Mouse (Mus musculus) CD4-positive helper T cell, adult 2 months (primary cell): ENCODE results near the gene Styxl1.
A peak's percentile ranks its signal among the peaks of the same experiment; 100 is the strongest.

Experiments
- DNase-seq: peaks from one replicate; pipeline ENCODE4 v3.0.0-alpha.2; 2012; ENCODE audit warnings: low read depth, missing footprints, low spot score

Styxl1 gene

GRCm38 (mm10) chr5:135777796-135778470 lies at the start of gene Styxl1:
TSS of gene Styxl1 (minus strand) at chr5:135778385.
- DNase-seq = no peak

DNA sequence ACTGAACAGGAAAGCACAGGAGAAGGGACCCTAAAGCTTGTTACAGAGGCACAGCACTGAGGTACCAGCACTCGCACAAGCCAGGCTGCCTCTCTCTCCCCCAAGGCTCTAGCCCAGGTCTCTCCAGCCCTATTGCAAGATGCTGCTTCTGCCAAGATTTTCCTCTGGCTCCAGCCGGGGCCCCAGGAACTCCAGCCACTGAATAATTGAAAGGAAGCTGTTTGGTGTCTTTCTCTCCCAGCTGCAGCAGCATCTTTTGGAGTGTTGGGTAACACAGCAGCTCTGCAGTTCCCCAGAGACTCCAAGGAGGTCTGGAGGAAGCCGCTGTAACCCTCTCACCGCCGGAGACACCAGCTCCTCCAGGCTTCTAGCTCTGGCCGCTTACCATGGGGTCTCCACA lies 48.0 kb upstream of the Styxl1 start:
- no peak for DNase-seq

DNA sequence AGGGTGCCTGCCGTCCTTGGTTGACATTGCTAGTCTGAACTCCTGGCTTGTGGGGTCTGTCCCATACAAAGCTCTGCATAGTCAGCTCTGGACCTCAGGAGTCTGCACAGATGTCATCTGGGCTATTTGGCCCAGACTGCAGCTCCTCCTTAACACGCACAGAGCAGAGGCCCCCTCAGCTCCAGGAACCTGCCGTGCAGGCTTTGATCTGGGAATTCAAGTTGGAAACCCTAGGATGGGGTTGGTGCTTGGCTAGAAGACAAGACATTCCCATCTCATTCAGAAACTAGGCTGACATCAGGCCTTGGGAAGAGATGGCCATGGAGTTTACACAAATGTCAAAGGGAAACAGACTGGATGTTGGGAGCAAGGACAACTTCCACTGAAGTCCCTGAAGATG lies 46.3 kb upstream of the Styxl1 start:
- no peak for DNase-seq

DNA sequence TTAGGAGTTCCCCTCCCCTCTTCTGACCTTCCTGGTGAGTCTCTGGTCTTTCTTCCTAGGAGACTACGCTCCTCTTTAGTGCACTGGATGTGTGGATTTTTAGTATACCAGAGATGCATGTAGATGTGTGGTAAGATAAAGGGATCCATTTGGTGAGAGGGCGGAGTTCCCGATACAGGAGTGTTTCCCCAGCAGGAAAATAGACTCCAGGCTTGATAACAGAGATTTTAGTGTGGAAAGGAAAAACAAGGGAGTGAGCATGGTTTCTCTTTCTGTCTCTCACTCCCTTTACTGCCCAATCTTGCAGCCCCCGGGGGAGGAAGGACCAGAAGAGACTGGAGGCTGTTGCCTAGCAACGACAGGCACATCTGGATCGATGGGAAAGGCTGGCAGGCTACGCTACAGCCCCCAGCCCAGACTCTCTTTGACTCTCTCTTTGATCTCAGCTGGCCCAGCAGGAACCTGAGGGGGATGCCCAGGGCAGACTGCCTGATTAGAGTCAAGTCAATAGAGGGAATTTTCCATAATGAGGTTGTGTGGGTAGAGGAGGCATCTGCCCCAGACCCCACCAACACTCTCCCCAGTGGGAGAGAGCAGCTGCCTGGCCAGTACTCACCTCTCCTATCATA lies 44.2 kb upstream of the Styxl1 start:
- no peak for DNase-seq

- no peak for DNase-seq
Observed at GRCm38 (mm10) chr5:135818491-135818890, 40.3 kb upstream of the Styxl1 start.

DNA sequence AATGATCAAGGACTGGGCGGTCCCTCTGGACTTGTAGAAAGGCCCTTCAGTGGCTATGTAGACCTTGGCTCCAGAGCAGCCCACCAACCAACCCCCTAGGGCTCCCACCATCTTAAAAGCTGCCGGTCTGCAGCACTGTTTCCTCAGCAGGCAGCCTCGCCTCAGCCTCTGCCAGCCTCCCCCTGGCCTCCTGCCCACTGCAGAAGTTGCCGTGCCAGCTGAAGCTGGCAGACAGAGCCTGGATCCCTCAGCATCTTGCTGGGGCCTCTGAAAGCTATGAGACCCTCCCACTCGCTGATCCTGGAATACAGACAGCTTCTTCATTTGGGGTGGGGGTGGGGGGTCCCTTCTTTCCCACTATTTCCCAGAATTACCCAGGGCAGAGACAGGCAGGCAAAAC lies 34.8 kb upstream of the Styxl1 start:
- no peak for DNase-seq

GRCm38 (mm10) chr5:135807263-135807637 lies 29.1 kb upstream of the Styxl1 start:
- no peak for DNase-seq

GRCm38 (mm10) chr5:135806555-135807262 lies 28.5 kb upstream of the Styxl1 start, which contains the start of gene Srrm3:
TSS of gene Srrm3 (plus strand) at chr5:135806890.
- DNase-seq = peak; percentile 91

GRCm38 (mm10) chr5:135804735-135805134 lies 26.6 kb upstream of the Styxl1 start:
- no peak for DNase-seq

- no peak for DNase-seq
Observed at GRCm38 (mm10) chr5:135803676-135804075, 25.5 kb upstream of the Styxl1 start.

DNA sequence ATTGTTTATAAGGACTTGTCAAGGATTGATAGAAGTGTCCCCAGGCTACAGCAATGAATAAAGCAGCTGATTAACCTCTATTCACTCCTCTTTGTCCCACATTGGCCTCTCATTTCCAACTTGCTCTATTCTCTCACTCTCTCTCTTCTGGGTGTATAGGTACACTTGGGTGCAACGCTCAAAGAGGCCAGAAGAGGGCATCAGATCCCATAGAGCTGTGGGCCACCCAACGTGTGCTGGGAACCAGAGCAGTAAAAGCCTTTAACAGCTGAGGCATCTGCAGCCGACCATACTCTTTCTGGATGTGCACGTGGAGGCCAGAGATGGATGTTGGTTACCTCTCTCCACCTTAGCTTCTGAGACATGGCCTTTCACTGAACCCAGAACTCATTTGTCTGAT lies 24.9 kb upstream of the Styxl1 start:
- DNase-seq = no peak

DNA sequence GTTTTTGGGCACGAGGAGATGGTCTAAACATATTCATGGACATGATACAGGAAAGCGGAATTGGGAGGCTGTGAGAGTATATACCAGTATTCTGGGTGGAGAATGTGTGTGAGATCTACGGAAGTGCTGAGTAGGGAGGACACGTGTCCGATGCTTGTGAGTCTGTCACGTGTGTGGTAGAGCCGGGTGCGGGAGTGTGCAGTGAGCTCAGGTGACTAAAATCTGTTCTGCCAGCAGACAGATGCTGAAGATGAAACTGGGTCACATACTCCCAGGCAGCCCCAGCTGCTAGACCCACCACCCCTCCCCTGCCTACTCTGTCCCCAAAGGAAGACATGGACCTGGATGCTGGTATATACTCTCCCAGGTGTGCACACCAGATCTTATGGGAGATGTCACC lies 24.5 kb upstream of the Styxl1 start:
- no peak for DNase-seq

- no peak for DNase-seq
Observed at GRCm38 (mm10) chr5:135800927-135801326, 22.7 kb upstream of the Styxl1 start.

GRCm38 (mm10) chr5:135799746-135800145 lies 21.6 kb upstream of the Styxl1 start:
- DNase-seq = no peak

GRCm38 (mm10) chr5:135794859-135795181 lies 16.6 kb upstream of the Styxl1 start:
- no peak for DNase-seq

DNA sequence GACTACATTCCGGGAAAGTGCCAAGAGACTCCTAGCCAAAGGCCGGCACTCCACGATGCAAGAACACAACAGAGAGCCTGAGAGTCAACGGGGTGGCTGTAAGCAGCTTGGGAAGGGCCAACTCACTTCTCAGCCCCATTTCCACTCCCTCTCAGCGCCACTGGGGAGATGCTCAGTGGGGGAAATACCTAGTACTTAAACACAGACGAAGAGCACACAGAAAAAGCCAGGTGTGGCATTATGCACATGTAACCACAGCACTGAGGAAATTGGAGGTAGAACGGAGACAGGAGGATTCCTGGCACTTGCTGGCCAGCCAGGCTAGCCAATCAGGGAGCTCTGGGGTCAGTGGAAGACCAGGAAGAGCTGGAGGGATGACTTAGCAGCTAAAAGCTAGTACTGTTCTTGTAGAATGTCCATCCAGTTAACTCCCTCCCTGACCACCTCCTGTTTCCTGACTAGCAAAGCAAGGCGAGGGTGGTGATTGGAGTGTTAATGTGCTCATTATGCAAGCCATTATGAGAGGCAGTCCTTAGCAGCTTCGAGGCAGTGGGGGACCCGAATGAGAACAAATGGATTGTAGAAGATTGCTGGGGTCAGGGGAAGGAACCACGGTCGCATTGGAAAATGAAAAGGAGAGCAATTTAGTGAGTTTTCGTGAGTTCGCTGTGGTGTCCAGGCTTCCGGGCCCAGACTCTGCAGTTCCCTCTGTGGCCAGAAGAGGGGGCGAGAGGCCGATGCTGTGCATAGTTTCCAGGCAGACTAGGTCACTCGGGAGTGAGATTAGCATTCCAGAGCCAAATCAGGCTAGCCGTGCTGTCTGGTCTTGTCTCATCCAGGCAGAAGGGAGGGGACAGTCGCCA lies 16.0 kb upstream of the Styxl1 start:
- DNase-seq = peak; percentile 70

DNA sequence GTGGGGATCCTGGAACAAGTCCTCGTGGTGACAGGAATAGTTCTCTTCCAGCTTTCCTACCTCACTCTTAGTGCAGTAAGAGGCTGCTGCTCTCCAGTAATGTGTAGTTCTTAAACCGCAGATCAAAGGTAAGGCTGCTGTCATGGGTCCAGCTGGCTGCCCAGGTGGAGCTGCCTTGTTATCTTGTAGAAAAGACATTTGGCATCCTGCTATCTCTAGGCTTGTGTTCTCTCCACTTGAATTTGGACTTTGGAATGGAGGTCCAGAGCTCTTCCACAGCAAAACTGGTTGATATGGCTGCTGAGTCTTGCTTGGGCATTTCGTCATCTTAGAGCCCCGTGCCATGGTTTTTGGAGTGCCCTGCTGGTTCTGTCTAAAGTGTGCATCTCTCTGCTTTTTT lies 4.7 kb upstream of the Styxl1 start:
- no peak for DNase-seq

DNA sequence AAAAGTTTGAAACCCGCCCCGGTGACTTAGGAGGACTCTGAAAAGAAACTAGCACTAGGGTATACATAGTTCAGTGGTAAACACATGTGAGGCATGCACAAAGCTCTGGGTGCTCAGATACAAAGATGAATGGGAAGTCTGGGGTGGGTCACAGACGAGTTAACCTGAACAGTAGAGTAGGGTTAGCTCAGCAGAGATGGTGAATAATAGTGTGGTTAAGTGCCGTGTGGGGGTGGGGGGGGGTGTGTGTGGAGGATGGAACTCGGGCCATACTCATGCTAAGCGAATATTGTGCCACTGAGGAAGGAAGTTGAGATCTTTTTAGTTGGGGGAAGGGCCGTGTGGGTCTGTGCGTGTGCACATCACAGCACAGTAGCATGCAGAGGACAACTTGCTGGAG lies 2.1 kb upstream of the Styxl1 start:
- DNase-seq = peak; percentile 37

DNA sequence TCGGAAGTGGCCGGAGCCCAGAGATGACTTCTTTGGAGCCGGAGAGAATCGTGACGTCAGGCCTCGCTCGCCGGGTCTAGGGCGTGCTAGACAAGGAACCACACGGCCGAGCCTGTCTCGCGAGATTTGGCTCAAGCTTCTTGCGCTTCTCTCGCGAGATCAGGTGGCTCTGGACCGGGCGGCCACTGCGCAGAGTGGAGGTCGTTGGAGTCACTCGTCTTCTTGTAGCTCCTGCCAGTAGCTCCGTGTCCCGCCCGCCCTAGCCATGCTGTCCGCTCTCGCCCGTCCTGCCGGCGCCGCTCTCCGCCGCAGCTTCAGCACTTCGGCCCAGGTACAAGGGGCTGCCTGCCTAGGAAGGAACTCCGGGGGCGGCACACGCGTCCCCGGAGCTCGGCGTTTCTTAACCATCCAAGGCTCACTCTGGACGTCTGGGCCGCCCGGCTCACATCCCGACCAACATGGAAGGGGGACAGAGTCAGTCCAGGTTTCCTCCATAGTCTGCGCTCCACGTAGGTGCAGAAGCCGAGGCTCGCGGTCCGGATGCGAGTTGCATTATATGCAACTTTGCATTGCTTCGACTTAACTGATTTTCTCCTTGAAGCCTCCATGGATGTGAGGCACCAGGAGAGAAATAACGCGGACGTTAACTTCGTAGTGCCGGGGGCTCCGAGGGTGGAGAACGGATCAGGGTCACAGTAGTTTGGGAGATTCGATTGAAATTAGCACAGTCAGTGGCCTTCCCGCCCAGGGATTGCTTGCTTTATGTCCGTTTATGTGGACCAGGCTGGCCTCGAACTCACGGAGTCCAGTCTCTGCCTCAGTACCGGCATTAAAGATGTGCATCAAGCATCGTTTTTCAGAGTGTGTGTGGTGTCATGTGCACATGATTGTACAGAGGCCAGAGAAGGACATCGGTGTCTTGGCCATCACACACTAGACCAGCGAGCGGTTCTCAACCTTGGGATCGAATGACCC lies 573 bp upstream of the Styxl1 start, which contains the start of gene Mdh2:
Gene Mdh2, plus strand, starts transcription at position 10 of the 975 bp plus-strand sequence.
- DNase-seq = peak; percentile 100

DNA sequence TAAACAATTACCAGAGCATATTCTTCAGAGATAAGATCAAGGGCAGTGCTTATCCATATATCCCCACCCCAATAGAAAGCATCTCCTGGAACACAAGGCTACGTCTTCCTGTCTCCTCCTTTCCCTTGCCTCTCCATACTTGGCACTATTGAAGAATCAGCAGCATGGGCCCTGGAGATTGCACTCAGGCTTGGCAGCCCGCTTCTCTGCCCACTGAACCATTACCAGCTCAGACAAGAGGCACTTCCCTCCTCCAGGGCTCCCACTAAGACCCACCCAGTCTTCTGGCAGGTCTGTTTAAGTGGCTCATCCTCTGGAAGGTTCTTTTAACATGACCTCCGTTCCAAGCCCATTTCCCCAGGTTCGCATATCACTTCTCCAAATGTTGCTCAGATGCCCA lies 1.6 kb downstream of the Styxl1 start:
- DNase-seq = no peak

DNA sequence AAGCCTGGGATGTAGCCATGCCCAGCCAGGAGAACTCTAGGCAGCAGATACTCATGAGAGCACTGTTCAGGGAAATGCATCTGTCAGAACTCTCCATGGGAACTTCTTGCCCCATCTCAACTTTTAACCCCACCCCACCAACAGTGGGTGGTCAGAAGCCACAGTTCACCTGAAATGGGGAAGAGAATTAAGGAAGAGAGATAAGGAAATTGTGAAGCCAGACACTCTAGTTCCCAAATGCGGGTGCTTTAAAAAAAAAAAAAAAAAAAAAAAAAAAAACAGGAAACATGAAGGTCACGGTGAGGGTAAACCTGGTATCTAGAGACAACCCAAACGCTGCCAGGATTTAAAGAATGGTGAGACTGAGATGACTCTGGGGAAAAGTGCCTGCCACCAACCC lies 5.7 kb downstream of the Styxl1 start:
- DNase-seq = no peak
